Mouse (Mus musculus): ENCODE results near the gene Setd1a.
"Not testable (repeated sequence)": the region's sequence is repeated elsewhere in the genome, so short reads cannot be mapped to it uniquely, and the experiment has no call there.

Gene Setd1a

DNA sequence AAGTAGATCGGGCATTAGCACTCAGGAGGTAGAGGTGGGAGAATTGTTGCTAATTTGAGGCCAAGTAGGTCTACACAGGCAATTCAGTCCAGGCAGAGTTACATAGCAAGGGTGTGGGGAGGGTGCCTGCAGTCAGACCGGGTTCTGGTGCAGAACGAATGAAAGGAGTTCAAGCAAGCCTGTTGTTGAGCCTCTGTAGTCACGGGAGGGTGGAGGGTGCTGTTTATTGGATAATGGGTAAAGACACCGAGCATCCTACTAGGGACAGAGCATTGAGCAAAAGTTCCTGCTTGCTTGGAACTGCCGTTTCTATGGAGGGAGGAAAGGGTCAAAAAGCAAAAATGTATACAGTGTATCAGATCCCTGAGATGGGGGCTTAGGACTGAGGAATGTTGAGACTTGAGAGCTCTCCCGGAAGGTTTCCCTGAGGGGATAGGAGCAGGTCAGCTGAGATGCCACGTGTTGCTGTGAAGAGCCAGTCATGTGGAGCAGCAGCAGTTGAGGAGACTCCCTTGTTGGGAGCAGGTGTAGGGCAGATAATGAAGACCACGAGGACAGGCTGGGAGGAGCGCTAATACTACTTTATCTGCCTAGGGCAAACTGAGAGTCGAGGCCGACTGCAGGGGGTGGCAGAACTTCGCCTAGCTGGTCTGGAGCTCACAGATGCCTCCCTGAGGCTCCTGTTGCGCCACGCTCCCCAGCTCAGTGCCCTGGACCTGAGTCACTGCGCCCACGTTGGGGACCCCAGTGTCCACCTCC, 9.4 kb upstream of the Setd1a start:
- DNase-seq (ENCODE audit: low read depth, low spot score): no peak

DNA sequence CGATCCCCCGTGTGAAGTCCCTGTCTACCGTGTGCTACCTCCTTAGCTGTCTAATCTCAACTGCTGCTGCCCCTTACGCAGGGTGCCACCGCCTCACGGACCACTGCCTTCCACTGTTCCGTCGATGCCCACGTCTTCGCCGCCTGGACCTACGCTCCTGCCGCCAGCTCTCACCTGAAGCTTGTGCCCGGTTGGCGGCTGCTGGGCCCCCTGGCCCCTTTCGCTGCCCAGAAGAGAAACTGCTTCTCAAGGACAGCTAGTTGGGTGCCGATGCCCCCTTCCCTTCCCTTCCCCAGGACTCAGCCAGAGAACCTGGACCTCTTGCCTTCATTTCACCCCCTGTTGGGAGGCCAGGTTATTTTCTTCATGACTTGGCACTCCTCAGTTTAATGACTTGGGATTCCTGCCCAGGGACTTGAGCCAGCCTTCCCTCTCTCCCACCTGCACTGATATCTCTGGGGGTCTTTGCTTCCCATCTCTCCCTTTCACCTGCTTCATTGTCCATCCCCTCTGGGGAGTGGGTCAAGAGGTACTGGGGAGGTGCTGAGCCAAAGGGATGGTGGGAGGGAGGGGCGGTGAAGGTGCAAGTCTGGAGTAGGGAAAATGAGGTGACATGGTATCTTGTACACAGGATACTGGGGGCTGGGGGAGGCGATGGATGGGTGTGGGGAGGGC, 8.7 kb upstream of the Setd1a start:
- DNase-seq (ENCODE audit: low read depth, low spot score): no peak

DNA sequence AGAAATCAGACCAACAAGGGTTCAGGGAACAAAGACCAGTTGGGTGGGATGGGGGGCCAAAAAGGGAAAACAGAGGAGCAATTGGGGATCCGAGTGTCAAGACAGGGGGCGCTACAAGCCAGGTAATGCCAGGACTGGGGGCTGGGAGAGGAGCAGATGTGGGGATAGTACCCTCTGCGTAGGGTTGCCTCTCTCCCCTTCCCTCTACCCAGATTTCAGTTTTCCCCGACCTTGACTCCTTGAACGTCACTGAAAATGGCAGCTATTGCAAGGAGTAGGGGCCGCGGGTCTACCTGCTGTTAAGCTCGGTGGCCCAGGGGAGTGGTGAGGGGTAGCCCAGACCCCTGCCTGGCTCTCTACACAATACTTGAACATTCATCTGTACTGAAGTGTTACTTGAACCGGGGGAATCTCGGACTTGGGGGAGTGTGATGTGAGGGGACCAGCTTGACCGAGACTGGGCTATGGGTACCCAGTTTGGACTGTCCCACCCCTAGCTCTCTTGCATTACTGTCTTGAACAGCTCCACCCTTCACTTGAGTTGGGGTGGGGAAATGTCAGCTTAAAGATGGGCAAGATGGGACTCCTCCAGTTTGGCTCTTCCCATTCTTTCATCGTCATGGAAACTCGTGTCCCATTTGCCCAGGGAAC, 8.0 kb upstream of the Setd1a start:
- no peak for DNase-seq (ENCODE audit: low read depth, low spot score)

DNA sequence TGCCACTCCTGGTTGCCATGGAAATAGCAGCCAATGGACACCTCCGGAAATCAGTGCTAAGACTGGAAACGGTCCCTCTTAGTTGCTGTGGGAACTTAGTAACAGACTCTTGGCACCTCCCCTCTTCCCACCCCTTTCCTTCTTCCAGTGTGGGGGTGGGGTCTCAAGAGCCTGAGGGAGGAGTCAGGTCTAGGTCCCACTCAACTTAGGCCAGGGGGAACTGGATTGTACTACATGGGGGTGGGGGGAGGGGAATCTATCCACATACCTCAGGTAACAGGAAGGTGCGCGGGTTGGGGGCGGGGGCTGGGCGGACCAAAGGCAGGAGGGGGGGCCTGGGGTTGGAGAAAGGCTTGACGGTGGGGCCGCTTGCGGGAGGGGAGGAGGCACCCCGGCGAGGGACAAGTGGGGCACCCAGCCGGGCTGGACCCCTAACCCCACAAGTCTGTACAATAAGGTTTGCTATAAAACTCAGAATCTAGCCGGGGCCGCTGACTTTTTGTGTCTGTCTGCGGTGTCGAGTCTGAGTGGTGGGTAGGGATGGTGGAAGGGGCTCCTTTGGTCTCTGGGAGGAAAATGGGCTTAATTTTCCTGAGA, 7.4 kb upstream of the Setd1a start:
- no peak for DNase-seq (ENCODE audit: low read depth, low spot score)

DNA sequence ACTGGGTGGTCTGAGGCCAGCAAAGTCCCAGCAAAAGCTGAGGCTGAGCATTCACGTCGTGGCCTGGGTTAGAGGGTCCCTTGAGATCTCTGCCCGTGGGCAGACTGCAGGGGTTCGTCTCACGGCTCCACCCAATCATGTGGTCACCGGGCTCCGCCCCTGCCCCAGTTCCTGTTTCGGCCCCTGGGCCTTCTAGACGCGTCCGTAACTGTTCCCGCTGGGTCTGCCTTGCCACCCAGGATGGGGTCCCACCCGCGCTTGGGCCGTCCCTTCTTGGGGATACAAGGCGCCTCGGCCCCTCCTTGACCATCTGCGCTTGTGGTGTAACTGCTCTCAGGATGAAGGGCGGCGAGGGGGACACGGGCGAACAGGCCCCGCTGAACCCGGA, 6.8 kb upstream of the Setd1a start, which contains the start of gene Orai3:
Gene Orai3 (plus strand): TSS at position 165 of the 388 bp plus-strand sequence.
- DNase-seq (ENCODE audit: low read depth, low spot score): no peak

DNA sequence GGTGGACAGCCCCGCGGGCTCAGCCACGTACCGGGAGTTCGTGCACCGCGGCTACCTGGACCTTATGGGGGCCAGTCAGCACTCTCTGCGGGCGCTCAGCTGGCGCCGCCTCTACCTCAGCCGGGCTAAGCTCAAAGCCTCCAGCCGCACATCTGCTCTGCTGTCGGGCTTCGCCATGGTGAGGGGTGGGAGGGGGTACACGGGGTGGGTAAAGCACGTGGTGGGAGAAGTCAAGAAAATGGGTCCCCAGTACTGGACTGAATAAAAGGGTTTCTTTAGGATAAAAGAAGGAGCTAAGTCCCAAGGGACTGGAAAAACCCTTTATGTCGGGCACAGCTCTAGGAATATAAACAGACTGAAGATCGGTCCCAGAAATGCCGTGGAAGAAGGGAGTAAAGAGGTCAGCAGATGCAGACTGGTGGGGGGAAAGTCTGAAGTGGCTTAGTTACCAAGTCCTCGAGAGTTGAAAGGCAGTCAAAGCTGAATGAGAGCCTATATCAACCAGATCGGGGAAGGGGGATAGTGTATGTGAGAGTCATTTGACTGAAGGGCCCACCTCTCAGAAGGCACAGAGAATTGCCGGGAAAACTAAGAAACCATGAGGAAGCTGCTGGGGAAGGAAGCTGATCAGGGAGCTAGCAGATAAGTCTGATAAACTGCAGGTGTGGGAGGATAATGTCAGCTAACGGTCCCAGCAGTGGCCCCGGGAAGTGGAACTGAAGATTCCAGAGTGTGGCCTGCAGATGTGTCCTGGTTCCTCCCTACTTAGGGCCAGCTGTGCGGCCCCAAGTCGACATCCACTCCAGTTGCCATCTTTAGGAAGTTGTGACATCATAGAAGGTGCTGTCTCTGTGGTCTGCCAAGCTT, 6.2 kb upstream of the Setd1a start:
- DNase-seq (ENCODE audit: low read depth, low spot score): no peak

DNA sequence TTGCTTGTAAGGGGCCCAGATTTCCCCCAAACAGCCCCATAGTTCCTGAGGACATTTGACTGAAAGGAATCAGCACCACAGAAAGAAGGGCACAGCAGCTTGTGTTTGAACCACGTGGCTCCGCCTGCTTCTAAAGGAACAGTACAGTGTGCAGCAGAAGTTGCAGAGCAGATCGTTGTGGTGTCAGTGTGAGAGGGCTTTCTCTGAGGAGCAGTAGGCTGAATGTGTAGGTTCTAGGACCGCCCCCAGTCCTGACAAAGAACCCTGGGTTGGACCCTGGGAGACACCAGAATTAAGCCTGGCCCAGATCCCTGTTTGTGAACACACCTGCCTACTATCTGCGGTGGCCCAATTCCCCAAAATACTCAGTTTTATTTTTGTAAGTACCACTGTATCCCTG, 5.2 kb upstream of the Setd1a start:
- no peak for DNase-seq (ENCODE audit: low read depth, low spot score)

DNA sequence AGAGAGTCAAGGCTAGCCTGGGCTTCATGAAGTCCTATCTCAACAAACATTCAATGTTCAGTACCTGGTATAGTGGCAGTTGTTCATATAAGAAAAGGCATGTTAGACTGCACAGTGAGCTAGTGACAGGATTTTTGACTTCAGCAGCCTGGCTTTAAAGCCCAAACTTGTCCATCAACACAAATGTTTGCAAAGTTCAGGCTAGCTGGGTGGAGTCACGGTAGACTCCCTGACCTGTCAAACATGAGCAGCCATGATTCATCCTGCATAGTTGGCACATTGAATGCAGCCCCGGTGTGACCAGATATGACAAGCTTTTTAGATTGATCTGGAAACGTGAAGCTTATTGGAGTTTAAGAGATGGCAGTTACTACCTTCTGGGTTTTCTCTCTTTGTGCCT, 4.4 kb upstream of the Setd1a start:
- no peak for DNase-seq (ENCODE audit: low read depth, low spot score)

DNA sequence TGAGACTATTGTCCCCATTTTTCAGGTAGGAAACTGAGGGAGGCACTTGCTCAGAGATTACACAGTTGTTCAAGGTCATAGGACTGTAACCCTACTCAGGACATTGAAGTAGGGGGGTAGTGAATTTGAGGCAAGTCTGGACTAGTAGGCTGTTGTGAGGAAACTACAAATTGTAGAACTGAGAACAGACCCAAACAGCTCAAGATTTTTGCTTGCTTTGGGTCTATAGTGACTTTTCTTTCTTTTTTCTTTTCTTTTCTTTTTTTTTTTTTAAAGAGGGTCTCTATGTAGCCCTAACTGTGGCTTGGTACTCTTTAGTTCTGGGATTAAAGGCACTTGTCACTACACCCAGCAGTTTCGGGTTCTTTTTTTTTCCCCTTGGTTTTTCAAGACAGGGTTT, 3.9 kb upstream of the Setd1a start:
- DNase-seq (ENCODE audit: low read depth, low spot score): no peak

DNA sequence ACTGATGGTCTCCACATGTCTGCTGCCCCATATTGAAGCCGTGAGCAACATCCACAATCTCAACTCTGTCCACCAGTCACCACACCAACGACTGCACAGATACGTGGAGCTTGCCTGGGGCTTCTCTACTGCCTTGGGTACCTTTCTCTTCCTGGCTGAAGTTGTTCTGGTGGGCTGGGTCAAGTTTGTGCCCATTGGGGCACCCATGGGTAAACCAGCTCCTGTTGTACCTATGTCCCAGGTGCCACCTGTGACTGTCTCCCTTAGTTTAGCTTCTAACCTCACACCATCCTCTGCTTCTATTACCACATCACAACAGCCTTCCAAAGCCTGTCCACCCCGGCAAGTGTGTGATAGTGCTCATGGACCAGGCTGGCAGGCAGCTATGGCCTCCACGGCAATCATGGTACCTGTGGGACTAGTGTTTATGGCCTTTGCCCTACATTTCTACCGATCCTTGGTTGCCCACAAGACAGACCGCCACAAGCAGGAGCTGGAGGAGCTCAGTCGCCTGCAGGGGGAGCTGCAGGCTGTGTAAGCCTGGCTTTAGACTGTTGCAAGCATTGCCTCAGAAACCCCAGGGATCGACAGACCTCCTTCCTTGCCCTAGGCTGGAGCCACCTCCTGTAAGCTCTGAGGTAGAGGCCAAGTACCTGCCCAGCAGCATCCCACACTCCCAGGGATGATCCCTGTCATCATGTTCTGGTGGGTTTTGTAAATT, 2.6 kb upstream of the Setd1a start:
- DNase-seq (ENCODE audit: low read depth, low spot score): no peak

DNA sequence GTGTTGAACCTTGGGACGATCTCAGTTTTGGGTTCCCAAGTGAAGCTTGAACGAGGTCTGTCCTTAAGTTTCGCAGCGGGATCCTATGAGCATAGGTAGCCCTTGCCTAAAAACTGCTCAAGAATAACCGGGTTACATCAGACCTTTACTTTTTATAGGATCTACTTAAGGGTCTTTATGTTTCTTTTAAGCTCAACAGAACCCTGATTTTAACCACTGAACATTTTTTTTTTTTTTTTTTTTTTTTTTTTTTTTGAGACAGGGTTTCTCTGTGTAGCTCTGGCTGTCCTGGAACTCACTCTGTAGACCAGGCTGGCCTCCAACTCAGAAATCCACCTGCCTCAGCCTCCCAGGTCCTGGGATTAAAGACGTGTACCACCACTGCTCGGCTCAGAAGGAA, 633 bp upstream of the Setd1a start:
- not testable (repeated sequence) for DNase-seq (ENCODE audit: low read depth, low spot score)

DNA sequence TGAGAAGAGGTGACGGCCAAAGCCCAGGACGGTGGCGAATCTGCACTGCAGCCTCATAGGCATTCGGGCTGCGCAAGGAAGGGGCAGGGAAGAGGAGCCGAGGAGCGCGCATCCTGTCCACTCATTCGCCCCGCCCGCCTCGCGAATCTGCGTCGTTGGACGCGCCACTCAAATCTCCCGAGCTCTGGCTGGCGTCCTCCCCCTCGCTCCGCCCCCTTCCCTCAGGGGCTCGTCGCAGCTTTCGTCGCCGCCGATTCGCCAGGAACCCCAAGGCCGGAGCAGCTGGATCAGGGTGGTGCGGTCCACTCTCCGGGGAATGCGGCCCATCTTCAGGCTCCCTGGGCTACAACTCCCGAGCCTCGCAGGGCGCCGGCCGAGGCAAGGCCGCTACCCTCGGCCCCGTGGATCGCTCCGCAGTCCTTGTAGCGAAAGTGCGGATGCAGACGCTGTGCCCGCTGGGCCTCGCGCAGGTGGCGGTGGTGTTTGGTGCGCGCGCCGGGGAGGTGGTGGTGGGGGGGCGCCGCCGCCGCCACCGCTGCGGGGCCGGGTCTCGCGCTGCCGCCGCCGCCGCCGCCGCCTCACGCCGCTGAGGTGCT, 506 bp downstream of the Setd1a start:
- peak; percentile 96 for DNase-seq (ENCODE audit: low read depth, low spot score)

DNA sequence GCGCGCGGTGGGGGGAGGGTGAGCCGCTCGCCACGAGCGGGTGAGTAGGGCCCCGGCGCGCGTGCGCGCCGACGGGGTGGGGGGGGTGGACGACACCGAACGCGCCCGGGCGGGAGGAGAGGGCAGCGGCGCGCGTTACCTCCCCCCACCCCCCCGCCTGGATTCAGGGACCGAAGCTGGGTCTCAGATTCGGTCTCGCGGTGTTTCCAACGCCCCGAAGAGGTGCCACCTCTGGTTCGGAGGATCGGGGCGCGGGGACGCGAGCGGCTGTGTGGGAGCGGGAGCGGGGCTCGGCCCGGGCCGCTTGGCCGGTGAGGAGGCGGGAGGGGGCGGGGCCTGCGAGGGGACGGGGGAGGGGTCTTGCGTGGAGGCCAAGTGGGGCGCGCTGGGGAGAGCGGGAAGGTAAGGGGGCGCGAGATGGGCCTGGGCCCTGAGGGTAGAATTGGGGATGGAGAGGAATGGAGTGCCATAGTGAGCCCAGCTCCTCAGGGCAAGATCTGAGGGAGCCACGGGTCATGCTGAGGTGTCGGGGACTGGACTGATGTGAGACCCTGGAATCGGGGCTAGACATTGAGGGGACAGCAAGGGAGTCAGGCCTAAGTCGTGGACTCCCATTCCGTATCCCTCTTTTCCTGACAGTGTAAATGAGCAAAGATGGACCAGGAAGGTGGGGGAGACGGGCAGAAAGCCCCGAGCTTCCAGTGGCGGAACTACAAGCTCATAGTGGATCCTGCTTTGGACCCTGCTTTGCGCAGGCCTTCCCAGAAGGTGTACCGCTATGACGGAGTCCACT, 1.2 kb downstream of the Setd1a start:
- no peak for DNase-seq (ENCODE audit: low read depth, low spot score)

DNA sequence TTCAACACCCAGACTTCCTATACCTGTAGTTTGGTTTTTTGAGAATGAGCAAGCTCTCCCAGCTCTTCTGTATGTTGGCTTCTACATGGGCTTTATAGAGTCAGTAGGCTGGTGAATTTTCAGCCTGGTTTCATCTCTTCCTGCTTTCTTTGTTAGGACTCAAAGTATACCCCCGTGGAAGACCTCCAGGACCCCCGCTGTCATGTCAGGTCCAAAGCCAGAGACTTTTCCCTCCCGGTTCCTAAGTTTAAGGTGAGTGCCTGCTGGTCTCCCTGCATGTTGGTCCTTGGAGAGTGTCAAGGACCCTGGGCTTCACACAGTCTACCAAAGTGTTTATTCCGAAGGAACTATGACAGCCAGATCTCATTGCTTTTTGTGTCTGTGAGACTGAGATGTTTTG, 1.9 kb downstream of the Setd1a start:
- no peak for DNase-seq (ENCODE audit: low read depth, low spot score)

DNA sequence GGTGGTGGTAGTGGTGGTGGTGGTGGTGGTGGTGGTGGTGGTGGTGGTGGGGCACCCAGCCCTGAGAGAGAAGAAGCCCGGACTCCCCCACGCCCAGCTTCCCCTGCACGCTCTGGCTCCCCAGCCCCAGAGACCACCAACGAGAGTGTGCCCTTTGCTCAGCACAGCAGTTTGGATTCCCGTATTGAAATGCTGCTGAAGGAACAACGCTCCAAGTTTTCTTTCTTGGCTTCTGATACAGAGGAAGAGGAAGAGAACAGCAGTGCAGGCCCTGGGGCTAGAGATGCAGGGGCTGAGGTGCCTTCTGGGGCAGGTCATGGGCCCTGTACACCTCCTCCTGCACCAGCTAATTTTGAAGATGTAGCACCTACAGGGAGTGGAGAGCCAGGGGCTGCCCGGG, 8.8 kb downstream of the Setd1a start, which contains the start of gene Gm49388:
Gene Gm49388 (plus strand): TSS at position 301 of the 400 bp plus-strand sequence.
- no peak for DNase-seq (ENCODE audit: low read depth, low spot score)

DNA sequence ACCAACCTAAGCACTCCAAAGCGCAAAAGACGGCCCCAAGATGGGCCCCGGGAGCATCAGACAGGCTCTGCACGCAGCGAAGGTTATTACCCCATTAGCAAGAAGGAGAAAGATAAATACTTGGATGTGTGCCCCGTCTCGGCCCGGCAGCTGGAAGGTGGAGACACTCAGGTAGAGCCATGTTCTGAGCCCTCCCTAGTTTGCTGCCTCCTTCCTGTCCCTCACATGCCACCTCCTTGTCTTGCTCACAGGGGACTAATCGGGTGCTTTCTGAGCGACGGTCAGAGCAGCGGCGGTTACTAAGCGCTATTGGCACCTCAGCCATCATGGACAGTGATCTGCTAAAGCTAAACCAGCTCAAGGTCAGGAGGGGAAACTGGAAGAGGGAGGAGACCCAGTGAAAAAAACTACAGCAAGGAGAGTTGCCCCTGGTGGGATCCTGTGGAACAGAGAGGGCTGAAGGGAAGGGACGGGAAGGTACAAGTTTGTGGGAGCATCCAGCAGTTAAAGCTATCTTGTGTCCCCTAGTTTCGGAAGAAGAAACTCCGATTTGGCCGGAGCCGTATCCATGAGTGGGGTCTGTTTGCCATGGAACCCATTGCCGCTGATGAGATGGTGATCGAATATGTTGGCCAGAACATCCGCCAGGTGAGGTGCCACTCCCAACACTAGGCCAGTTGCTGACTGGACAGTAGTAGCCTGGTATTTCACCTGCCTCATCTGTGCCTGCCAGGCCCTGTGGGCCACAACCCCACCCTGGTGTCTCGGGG, 20.8 kb downstream of the Setd1a start:
- no peak for DNase-seq (ENCODE audit: low read depth, low spot score)

DNA sequence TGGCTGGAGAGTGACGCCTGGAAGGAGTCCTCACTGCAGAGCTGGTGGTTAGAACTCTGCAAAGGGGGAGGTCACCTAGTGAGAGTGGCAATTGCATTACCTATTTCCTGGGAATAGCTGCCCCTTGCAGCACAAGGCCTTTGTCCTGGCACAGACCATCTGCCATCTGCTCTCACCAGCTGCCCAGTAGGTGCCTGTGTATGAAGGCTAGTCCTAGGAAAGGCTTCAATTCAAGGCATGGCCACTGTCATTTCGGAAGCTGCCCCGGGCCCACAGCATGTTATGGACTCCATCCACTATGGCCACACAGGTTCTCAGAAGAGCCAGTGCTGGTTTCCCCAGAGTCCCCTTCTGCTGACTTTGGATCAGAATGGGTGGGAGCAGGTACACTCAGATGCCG, 22.1 kb downstream of the Setd1a start:
- no peak for DNase-seq (ENCODE audit: low read depth, low spot score)

DNA sequence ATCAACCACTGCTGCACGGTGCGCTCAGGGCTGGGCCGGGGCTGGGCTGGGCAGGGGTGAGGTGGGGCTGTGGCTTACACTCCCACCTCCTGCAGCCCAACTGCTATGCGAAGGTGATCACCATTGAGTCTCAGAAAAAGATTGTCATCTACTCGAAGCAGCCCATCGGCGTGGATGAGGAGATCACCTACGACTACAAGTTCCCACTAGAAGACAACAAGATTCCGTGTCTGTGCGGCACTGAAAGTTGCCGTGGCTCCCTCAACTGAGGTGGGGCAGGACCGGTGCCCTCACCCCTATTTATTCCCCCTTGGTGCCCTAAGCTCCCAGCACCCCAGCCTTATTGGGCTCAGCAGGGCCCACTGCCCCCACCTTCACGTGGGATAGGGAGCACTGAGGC, 22.7 kb downstream of the Setd1a start:
- no peak for DNase-seq (ENCODE audit: low read depth, low spot score)

DNA sequence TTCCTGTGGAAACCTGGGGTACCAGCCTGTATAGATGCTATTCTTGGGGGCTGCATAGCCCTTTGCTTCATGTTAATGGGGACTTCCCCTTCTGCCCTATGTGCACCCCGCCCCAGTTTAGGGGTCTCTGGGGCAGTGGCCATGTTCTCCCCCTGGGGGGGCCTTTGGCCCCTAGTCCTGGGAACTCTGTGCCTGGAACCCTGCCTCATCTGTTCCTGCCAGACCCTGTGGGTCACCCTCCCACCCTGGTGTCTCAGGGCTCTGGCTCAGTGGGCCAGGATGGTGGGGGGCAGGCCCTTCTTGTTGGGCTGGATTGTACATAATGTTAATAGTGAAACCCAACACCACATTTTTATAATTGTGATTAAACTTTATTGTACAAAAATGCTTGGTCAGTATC, 23.3 kb downstream of the Setd1a start:
- DNase-seq (ENCODE audit: low read depth, low spot score): no peak

Data from retina, adult 2 months (tissue).